ENCODE assay signal across 14 mouse cellular contexts in the genomic region with DNA sequence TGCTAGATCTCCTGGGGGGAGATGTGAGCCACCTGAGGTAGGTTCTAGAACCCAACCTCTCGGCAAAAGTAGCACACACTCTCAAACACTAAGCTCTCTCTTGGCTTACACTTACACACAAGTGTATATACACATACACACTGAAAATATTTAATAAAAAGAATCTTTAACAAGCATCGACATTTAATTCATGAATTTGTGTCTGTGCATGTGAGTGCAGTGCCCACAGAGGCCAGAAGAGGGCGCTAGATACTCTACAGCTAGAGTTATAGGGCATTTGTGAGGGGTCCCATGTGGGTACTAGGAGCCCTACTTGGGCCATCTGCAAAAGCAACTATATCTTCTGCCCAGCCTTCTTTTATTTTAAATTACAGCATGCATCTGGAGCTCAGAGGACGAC. TPM values are rescaled to one million over a fixed set of nuclear protein-coding genes. Genes with fewer than 3 reads are reported as not detected.
"Had no signal": no experiment of that assay in that cellular context is flagged by ENCODE, and none has a peak within 500 bp of the region (broad histone marks: within the 10 kb centered on the region; RNA-seq: fewer than 3 reads in every experiment).

No protein-coding gene starts in this region.

- H3K27me3 ChIP-seq: lung, embryonic 15.5 days had no signal

- H3K9me3 ChIP-seq: limb, embryonic 15.5 days; lung, embryonic 15.5 days; midbrain, embryonic 15.5 days; neural tube, embryonic 12.5 days had no signal

- H3K27ac ChIP-seq: limb, embryonic 15.5 days; liver, embryonic 15.5 days; lung, embryonic 15.5 days; midbrain, embryonic 15.5 days; neural tube, embryonic 12.5 days had no signal

- H3K9ac ChIP-seq: limb, embryonic 15.5 days; liver, embryonic 15.5 days; lung, embryonic 15.5 days; midbrain, embryonic 15.5 days; neural tube, embryonic 12.5 days had no signal

- H3K36me3 ChIP-seq: limb, embryonic 15.5 days; liver, embryonic 15.5 days; lung, embryonic 15.5 days; midbrain, embryonic 15.5 days; neural tube, embryonic 12.5 days had no signal

- H3K4me3 ChIP-seq: limb, embryonic 15.5 days; liver, embryonic 15.5 days; lung, embryonic 15.5 days; midbrain, embryonic 15.5 days; neural tube, embryonic 12.5 days had no signal

- H3K4me2 ChIP-seq: limb, embryonic 15.5 days; liver, embryonic 15.5 days; lung, embryonic 15.5 days; midbrain, embryonic 11.5 days; midbrain, embryonic 15.5 days; neural tube, embryonic 12.5 days had no signal

- DNase-seq: kidney, adult 11 months; kidney, adult 9 months; kidney, postnatal 14 days; thymus, adult 18-20 months; thymus, postnatal 14 days had no signal

- ATAC-seq: midbrain, embryonic 15.5 days had no signal

RNA-seq across cellular contexts. Expression of a gene that starts 4.5 kb away (rescaled TPM):
- total RNA-seq: megakaryocyte, adult 5-6 weeks; monocyte, adult 5-6 weeks; neutrophil, adult 5-6 weeks had no signal
